Mouse (Mus musculus) heart, adult 2 months (tissue): Measurements from ENCODE around the gene Maml3.

Experiments
- CTCF ChIP-seq: fragments of 200-600 bp; IDR thresholded peaks from 2 replicates; pipeline ENCODE4 v1.8.1; 2022; ENCODE audit warnings: antibody characterized with exemption, mild to moderate bottlenecking, moderate library complexity
- EP300 ChIP-seq: fragments of 200-500 bp; IDR thresholded peaks from 2 replicates; pipeline ENCODE4 v1.6.1; 2011; ENCODE audit warnings: low read depth, low read length, control low read depth; ENCODE audit not compliant: insufficient read depth

DNA sequence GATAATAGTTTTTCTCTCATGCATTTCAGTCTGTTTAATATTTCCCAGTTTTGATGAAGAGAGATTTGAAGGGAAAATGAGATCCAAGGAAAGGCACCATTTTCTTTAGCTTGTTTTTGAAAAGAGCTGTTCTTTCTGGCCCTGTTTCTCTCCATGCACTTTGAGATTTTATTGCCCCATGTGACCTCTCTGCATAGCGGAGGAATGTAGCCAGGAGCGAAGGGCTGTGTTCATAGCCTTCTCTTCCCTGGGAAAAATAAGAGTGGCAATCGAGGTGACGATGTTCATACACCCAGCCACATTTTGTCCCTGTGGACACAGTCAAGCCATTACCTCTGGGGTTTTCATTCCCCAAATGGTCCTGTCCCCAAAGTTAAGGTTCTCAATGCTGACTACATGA lies 404.8 kb downstream of the Maml3 start:
- TF ChIP-seq CTCF (no peak), EP300 (no peak)
